Mouse (Mus musculus): ENCODE data around the gene Zfpm1.
"Not testable (repeated sequence)": the region's sequence is repeated elsewhere in the genome, so short reads cannot be mapped to it uniquely, and the experiment has no call there.

Gene Zfpm1

DNA sequence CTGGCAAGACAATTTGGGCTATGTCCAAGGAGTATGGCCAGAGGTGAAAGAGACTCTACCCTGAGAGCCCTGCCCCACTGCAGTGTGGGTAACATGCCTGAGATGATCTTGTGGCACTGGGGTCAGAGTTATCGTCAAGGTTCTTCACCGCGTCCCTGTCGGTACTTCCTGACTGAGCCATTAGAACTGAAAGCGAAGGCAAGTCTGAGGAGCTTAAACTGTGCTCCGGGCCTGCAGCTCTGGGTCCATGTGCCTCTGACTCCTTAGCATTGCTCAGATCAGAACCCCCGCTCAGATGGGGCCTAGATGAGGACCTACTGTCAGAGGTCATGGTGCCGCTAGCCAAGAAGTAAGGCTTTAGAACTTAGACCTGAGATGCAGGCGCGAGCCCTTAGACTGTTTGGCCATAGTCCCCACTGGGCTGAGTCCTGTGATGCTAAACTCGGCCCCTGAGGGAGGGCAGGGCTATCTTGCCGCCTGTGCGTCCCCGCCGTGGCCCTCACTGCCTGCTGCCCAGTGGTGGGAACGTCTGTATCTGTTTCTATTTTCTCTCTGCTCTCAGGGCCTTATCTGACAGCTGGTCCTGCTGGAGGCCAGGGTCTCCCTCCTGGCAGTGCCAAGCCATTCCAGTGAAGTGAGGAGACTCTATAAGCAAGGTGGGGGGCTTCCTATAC lies 17.8 kb downstream of the Zfpm1 start:
- no peak for DNase-seq

DNA sequence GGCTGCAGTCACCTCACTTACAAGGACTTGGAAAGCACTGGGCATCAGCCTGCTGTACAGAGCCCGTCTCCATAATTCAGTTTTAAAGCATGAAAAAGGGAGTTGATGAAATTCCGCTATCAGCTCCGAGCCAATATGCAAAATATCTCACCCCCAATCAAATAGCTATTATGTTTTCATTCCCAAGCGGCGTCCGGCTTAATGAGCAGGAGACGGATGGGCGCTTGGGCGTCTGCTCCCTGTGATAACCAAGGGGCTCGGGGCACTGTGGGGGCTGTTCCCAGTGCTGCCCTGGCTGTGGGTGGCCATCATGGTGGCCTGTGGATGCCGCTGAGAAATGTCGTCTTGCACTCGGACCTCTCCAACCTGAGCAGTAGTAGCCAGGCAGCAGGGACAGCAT lies 19.1 kb downstream of the Zfpm1 start:
- DNase-seq, result no peak

DNA sequence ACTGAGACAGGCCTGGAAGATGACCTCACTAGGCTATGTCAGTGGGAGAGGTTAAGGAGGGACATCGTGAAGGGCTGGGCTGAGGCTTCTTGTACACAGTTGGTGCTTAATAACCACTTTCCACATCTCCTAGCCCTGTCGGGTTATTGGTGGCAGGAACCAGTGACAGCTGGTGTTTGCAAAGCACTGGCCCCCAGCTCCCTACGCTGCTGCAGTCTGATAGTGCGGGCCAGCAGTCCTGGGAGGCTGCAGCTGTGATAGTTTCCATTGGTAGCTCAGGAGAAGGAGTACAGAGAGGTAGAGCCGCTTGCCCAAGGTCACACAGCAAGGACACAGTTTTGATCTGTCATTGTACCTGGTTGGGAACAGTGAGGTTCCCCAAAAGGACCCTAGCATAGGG lies 19.9 kb downstream of the Zfpm1 start:
- DNase-seq, result no peak

DNA sequence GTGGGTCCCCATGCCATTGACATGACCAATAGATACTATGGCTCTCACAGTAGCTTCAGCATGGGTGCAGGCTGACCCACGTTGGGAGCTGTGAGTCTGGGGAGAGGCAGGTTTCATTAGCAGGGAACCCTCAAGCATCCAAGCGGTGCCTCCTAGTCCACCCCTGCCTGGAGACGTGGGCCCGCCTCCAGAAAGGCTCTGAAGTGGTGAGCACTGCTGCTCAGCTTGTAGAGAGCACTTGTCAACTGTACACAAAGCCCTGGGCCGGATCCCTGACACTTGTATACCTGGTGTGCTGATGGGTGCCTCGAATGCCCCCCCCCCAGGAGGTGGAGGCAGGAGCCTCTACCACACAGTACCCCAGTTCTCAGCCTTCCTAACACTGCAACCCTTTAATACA lies 21.5 kb downstream of the Zfpm1 start:
- DNase-seq, result peak; percentile 54

DNA sequence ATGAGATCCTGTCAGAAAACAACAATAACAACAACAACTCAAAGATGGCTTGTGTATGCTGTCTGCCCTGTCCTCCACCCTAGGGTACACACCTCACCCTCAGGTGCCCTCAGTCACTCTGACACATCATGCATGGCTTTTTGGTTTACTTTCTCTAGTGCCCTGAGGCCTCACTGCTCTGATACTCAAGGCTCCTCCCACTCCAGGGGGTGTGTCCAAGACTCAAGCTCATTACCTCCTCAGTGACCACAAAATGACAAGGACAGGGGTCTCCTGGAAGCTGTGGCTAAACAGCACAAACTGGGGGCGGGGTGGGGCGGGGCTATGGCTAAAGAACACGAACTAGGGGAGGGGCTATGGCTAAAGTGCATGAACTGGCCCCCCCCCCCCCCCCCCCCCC lies 22.1 kb downstream of the Zfpm1 start:
- peak; percentile 54 for DNase-seq

DNA sequence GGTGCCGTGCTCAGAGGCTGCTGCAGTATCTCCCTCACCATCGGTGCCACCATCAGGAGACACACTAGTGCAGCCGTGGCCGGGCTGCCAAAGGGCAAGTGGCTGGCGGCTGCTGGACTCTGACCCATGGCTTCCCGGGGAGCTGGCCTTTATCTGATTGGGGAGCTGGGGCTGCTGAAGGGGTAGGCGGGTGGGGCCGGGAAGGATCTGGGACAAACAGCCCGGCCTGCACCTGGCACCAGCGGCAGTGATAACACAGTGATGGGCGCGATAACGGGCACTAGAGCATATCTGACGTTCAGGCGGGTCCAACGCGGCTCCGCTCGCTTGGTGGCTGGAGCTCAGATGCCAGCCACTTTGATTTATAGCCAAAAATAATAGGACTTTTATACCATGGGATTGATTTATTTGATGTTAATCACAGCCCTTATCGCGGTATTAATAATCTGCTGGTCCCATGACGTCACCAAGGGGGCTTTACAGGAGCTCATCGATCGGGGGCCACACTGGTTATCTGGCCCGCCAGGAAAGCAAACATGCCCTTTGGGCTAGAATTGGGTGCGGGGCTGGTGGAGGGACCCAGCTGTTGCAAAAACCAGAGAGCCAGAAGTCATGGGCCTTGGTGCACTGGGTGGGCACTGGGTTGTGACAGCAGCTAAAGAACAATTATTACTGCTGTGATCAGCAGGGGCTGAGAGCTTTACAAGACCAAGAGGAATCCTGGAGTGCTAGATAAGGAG lies 24.9 kb downstream of the Zfpm1 start:
- DNase-seq, result no peak

DNA sequence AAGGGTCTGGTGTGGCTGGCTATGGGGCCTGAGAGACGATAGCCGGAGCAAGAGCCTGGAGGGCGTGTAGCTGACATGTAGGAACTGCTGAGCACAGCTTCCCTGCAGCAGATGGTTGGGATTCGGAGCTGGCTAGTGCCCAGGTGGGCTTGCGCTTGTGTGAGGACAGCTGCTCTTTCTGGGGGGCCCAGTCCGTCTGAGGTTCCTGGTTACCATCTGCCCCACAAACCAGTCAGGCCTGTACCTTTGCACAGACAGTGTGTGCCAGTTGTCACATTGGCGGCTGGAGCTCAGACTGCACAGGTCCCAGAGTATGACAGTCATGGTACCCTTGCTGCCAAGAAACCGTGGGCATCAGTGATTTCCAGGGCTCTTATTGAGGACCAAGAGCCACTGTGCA lies 25.9 kb downstream of the Zfpm1 start:
- DNase-seq, result no peak

DNA sequence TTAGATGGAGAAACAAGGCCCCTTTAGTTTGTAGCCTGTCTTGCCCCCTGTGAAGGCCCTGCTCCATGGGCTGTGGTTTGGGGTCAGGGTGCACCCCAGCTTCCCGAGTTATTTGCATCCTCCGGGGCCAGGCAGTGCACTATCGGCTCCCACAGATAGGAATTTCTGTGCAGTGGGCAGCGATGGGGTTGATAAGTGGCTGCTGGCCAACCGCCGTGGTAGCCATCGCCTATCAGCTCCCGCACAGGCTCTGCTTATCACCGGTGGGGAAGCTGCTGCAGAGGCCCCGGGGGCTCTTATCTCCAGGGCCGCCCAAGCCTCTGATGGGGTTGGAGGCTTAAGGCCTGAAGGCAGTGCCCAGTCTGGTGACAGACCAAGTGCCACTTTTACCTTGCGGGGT lies 27.3 kb downstream of the Zfpm1 start:
- DNase-seq, result no peak

DNA sequence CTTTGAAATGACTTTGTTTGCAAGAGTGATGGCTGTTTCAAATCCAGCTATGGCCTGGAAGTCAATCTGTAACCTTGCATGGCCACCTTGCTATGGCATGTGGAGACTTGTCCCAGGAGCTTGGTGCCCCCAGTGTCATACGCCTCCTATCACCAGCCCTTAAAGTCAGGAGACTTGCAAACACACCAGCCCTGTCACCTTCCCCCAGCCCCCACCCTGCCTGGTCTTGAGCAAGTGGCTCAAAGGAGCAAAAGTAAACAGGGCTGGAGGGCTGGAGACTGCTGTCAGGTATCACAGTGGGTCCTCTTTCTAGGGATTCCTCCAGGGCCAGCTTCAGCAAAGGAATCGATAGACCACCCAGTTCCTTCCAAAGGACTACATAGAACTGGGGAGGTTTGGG lies 29.2 kb downstream of the Zfpm1 start:
- DNase-seq, result no peak

DNA sequence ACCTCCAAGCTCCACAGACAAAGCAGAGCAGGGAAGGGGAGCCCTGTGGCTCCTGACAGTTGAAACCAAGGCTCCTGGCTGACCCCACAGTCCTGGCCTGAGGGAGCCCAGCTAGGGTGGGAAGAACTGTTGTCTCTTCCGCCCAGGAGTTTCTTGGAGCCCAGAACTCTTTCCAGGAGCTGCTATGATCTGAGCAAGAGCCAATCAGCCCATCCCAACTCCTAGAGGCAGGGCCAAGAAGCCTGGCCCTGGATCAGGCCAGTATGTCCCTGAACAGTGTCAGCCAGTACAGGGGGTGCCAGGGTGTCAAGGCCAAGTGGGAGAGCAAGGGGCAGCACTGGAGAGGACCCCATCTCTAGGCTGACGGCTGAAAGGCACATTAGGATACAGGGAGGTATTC lies 30.6 kb downstream of the Zfpm1 start:
- DNase-seq, result no peak

DNA sequence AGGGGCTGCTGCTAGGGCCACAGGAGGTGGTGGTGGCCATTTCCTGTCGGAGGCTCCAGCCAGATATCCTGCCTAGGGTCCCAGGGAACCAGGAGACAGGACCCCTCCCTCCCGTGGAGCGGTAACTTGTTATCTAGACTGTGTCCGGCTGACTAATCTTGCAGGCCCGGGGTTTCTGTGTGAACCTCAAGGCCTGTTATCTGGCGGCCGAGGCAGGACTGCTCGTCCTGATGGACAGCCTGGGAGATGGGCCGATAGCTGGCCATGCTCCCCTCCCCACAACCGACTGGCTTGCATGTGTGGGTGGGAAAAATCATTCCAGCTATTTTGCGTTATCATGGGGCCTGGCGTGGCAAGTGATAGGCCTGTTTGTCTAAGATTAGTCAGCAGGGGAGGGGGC lies 31.4 kb downstream of the Zfpm1 start:
- no peak for DNase-seq

DNA sequence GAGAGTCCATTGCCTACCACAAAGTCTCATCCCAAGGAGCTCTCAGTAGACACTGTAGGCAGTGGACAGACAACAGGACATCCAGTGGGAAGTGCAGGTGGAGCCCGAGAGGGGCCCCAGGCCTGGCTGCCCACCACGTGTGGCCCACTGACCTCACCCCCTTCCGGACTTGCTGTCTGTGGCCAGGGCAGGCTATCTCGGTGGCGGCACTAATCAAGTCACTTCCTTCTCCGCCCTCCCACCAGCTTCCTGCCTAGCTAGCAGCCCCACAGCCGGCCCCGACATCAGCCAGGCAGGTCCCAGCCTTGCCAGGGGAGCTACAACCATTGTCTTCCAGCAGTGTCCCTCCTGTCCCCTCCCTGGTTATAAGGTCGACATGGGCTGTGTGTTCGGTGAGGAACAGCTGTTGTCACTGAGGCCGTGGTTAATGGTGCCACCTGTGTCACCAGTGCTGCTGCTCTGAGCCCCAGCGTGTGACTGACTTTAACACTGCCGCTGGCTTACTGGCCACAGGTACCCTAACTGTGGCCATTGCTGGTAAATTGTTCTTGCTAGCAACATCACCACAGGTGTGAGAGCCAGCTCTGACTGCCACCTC lies 33.1 kb downstream of the Zfpm1 start:
- DNase-seq, result peak; percentile 70

DNA sequence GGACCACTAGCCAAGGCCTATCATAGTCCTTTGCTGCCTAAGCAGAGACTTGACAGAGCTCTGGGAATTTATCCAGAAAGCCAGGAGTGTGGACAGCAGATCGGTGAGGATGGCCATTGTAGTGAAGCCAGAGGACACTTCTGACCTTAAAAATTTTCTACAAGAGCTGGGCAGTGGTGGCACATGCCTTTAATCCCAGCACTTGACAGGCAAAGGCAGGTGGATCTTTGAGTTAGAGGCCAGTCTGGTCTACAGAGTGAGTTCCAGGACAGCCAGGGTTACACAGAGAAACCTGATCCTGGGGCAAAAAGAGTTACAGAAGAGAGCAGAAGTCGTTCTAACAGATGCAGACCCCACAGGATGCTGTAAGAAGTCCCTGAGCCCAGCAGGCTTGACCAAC lies 34.5 kb downstream of the Zfpm1 start:
- no peak for DNase-seq

DNA sequence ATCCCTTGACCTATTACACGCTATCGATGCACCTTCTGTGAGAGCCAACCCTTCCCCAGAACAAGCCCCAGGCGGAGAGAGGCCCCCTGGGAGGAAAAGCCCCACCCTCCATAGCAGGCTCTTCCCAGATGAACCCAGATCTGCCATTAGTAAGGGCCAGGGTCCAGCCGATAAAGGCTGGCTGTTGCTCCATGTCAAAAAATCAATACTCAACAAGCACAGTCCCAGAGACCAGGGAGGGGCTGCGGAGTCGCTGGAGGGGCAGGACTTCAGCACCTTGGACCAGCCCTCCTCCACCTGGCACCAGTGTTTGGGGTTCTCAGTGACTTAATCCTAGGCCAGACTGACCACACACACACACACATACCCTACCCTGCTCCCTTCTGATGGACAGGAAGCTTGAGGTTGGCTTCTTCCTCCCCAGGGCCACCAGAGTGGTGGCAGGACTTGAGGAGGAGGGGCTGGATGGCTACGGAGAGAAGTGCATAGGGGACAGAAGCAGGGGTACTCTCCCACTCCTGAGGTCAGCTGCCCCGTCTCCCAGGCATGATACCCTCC lies 36.1 kb downstream of the Zfpm1 start:
- no peak for DNase-seq

DNA sequence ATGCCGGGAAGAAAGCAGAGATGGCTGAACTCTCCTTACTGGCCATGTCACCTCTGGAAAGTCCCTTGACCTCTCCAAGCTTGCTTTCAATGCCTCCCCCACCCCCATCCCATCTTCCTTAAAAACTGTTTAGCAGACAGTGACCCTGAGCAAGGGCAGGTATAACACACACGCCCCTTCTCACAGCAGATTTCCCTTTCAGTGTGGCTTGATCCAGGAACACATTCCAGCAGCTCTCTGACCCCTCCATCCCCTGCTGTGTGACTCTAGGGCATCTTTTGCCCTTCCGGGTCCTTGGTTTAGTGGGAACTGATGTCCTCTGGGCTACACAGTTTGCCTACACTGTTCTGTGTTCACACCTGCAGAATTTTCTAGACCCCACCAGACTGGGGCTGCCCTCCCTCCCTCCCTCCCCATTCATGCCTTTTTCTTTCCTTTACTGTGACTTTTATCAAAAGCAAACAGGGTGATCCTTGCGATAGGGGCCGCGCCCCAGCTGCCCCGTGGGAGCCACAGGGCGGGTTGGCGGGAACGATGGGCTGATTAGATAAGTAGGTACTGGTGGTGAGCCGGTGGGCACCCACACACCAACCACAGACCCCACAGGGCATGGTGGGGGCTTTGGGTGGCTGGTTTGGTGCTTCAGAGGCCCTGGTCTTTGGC lies 37.2 kb downstream of the Zfpm1 start:
- no peak for DNase-seq

DNA sequence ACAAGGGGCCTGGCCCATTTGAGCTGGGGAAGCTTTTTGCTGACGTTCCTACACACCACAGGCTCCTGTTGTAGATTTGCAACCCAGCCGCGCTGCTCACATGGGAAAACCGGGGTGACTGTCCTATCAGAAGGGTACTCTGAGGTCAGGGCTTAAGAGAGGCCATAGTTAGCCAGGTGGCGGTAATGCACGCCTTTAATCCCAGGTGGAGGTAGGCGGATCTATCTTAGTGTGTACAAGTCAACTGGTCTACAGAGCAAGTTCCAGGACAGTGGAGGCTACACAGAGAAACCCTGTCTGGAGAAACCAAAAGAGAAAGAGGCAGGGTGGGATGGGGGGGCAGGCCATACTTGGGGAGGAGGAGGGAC lies 37.8 kb downstream of the Zfpm1 start:
- DNase-seq, result no peak

DNA sequence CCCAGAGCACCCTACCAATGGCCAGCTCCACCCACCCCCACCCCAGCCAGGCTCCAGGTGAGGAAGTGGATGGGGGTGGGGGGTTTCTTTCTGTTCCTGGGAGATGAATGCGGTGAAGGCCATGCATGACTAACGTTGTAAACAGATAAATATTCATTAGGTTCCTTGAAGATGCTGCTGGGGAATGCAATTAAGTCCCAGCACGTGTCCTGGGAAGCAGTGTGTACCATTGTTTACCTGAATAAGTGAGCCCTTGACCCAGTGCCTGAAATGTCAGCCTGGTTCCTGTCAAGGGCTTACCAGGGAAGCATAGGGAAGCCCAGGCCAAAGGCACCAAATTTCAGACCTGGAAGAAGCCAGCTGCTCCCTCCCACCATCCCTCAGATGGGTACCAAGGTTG lies 38.6 kb downstream of the Zfpm1 start:
- DNase-seq, result no peak

DNA sequence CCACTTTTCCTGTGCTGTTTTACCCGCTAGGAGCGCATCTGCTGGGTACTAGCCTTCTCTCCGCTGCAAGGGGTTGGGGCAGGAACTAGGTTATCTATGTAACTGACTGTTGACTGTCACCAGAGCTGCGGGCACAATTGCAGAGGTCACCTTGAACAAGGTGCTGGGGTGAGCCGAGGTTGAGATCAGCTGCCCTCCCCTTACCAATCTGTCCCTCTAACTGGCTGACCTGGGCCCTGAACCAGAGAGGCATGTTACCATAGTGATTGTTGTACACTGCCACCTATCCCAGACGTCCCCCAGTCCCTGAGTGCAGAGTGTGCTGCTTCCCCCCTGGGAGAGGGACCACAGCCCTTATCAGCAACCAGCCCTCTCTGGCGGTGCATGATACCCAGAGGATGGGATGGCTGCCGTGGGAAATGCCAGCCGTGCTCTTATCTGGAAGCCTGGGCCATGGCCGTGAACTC lies 39.5 kb downstream of the Zfpm1 start:
- no peak for DNase-seq

DNA sequence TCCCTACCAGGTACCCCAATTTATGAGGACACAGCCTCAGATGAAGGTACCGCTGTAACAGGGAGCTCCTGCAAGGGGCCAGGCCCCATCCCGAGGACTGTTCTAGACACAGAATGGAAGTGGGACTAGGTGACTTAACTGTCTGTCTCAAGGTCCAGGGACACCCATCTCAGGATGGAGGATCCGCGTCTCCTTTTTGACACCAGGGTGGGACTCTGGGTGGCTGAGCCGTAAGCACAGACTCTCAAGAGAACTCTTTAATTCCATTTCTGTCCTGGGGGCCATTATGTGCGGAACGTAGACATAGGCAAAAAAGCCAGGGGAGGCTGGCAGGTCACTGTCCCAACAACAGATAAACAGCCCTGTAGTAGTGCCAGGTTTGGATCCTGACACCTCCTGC lies 40.2 kb downstream of the Zfpm1 start:
- no peak for DNase-seq

DNA sequence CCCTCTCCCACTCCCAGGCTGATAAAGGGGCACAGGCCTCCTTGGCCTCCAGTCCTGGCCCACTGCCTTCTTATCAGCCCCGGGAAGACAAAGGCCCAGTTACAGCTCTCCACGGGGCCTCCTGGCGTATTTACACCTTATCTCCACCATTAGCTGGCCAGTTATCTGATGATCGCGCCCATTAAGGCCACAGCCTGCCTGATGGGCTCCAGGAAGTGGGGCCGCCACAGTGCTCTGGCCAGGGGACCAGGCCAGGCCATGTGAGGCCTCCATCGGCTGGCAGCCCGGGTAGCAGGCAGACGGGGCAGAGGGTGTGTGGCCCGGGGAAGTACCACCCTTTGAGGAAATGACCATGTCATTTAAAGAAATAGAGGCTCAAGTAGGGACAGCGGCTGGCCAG lies 40.9 kb downstream of the Zfpm1 start:
- DNase-seq, result no peak

DNA sequence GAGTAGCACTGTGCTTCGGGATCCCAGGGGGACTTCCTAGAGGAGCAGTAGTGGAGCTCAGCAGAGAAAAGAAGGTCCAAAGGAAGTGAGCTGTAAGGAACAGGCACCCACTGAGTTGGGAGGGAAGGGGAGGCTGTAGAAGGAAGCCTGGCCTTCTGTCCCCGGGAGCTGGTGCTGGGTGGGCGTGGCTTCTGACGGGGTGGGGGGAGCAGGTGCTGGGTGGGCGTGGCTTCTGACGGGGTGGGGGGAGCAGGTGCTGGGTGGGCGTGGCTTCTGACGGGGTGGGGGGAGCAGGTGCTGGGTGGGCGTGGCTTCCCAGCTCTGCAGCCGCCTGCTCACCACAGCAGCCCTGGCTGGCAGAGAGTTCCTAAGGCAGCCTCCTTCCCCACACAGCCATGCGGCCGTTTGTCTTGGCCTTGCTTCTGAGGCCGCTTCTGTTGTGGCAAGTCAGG lies 42.0 kb downstream of the Zfpm1 start:
- DNase-seq, result not testable (repeated sequence)

DNA sequence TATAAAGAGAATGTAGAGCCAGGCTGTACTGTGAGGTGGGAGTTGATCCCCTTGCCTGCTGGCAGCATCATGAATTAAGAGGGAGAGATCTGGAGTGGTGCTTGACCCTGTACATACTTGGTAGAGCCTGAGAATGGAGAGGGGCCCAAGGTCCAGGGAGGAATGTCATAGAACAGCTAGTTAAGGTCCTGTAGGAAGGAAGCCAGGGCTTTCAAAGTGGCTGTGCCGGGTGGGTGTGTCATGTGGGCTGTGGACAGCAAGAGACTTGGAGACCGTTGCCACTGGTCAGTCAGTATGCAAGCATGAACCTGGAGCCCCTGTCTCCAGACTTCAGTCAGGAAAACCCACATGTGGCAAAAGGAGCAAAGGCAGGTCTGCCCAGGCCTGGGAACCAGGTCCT lies 43.3 kb downstream of the Zfpm1 start:
- peak; percentile 33 for DNase-seq

DNA sequence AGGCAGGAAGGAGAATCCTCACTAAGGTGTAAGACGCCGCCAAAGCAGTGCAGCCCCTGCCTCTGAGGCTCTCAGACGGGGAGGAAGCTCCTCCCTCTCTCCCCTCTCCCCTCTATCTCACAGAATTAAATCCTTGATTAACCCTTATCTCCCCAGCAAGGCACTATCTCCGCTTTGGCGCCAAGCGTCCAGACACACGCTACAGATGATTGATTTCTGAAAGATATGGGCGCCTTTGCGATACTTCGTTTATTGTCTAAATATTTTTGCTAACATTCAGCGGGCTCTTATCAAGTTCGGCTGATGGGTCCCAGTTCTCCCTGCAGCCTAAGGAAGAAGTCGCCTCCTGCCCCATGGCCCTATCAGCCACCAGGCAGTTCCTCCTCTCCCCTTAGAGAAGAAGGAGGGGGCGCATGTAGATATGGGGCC lies 44.2 kb downstream of the Zfpm1 start:
- DNase-seq, result no peak
